Mouse (Mus musculus) brain, embryonic 14.5 days (tissue): ENCODE results near the gene Trib2.

Source experiments
- CTCF ChIP-seq: fragments of 200-500 bp; IDR thresholded peaks from 2 replicates; pipeline ENCODE4 v1.5.1; 2012; ENCODE audit warnings: inconsistent platforms, mild to moderate bottlenecking, moderate library complexity, borderline replicate concordance; ENCODE audit not compliant: insufficient read depth, insufficient read length; ENCODE audit errors: extremely low read depth
- POLR2A ChIP-seq: fragments of 200-500 bp; IDR thresholded peaks from 2 replicates; pipeline ENCODE4 v1.6.1; 2012; ENCODE audit warnings: mild to moderate bottlenecking, inconsistent platforms, borderline replicate concordance; ENCODE audit not compliant: poor library complexity, insufficient read depth, insufficient read length, severe bottlenecking; ENCODE audit errors: extremely low read depth

DNA sequence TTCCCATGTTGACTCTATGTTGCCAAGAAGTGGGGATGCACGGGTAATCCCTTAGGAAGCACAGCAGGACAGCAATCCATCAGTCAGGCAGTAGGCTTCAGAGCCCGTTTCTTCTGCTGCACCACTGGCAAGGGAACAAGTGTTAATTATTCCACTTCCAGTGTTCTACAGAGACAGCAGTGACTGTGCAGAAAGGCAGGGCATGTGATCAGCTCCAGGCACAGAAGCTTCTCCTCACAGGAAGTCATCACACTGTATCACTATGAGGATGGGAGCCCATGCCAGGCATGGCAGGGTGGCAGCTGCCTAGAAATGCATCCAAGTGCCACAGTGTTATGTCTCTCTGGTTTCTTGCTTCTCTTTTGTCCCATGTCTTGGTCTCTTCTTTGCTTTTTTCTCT, 57.9 kb downstream of the Trib2 start:
- TF ChIP-seq CTCF: no peak
- no peak for TF ChIP-seq POLR2A
